8 mouse cellular contexts compared by ENCODE assay signal in the genomic region with DNA sequence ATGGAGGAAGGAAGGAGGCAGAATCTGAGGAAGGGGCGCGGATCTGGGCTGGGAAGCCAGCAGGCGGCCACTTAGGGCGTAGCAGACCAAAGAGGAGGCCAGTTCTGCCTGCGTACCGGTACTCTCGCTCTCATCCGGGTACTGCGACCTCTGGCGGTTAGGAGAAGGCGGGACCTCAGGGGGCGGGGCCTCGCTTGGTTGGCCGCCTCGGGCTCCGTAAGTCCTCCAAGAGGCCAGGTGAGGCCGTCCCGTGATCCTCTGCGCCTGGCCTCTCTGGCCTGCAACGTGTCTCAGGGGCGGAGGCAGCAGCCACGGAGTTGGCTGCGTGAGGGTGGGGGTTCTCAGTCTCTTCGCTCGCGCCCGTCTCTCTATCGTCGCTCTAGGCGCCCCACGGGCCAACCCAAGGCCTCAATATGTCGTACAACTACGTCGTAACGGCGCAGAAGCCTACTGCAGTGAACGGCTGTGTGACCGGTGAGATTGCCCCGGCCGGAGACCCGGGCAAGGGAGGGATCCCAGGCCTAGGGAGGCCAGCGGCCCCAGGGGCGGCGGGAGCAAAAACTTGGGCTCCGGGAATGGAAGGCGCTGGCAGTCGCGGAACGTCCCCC. TPM values are rescaled to one million over a fixed set of nuclear protein-coding genes. Genes with fewer than 3 reads are reported as not detected.
DNase-seq lines count a peak whose midpoint lies in the region; ATAC-seq and TF ChIP-seq lines count a peak whose summit lies in the region.

Gene Ddb1, plus strand, starts transcription at position 35 of the 608 bp plus-strand sequence.
Gene Tkfc, minus strand, starts transcription at position 362 of the 608 bp plus-strand sequence.

- peak; percentile 6 to 45 (median 44); a peak in 5 of 6 replicates for TF ChIP-seq CTCF in MEL (IDR thresholded peaks at IDR 0.05 in 2 of 3, conservative IDR thresholded peaks at IDR 0.05 in 1 of 3; ENCODE audit: control insufficient read depth in 1 of 3, insufficient read depth in 1 of 3, low read depth in 2 of 3, low read length in 3 of 3, poor library complexity in 1 of 3, severe bottlenecking in 1 of 3)
- TF ChIP-seq CTCF in cerebellum, adult 2 months (IDR thresholded peaks at IDR 0.05; ENCODE audit: borderline replicate concordance, insufficient read depth, low read depth, low read length) = peak; percentile 35; the same call in 1 of the 2 replicates

- H3K9me3 ChIP-seq in MEL (replicated peaks; ENCODE audit: insufficient read depth, low read length) = no peaks in the 10 kb centered on the region
- no peaks in the 10 kb centered on the region for H3K9me3 ChIP-seq in lung, embryonic 16.5 days (ENCODE audit: control insufficient read depth, low read length)

- peaks cover 8 to 19% of the 10 kb centered on the region in 2 experiments for H3K4me1 ChIP-seq in MEL (ENCODE audit: control insufficient read depth in 1 of 2, insufficient read depth in 2 of 2, low read length in 2 of 2)
- peaks cover 8% of the 10 kb centered on the region; the same call in 1 of the 2 replicates for H3K4me1 ChIP-seq in cerebellum, adult 2 months (ENCODE audit: control insufficient read depth, insufficient read depth, low read length)
- peaks cover 17% of the 10 kb centered on the region for H3K4me1 ChIP-seq in lung, embryonic 16.5 days (replicated peaks; ENCODE audit: control insufficient read depth, insufficient read depth, low read length)

- H3K27ac ChIP-seq in MEL (ENCODE audit: control insufficient read depth, low read depth, low read length) = peak within 1 kb of the TSS; percentile 84
- peak within 1 kb of the TSS; percentile 83 for H3K27ac ChIP-seq in cerebellum, adult 2 months (ENCODE audit: insufficient read depth, low read length)
- peak within 1 kb of the TSS; percentile 95 for H3K27ac ChIP-seq in lung, embryonic 16.5 days (ENCODE audit: low read length)

- peak in 1 of 2 experiments; percentile 37; a peak in 1 of 4 replicates for TF ChIP-seq EP300 in MEL (IDR thresholded peaks at IDR 0.05; ENCODE audit: low read depth in 1 of 2, low read length in 2 of 2)

- H3K27me3 ChIP-seq in MEL (ENCODE audit: control insufficient read depth in 1 of 2, insufficient read depth in 2 of 2, low read length in 2 of 2) = no peaks in the 10 kb centered on the region
- no peaks in the 10 kb centered on the region for H3K27me3 ChIP-seq in cerebellum, adult 2 months (ENCODE audit: control insufficient read depth, insufficient read depth, low read length)
- H3K27me3 ChIP-seq in lung, embryonic 16.5 days (ENCODE audit: control insufficient read depth, insufficient read depth, low read depth, low read length) = no peaks in the 10 kb centered on the region

- peaks cover 33% of the 10 kb centered on the region for H3K79me2 ChIP-seq in MEL (ENCODE audit: control insufficient read depth, insufficient read depth, low read length, poor library complexity)

- peak within 1 kb of the TSS; percentile 72 to 94 for H3K4me3 ChIP-seq in MEL (ENCODE audit: control insufficient read depth in 1 of 2, insufficient read depth in 1 of 2, low read depth in 2 of 2, low read length in 2 of 2)
- H3K4me3 ChIP-seq in cerebellum, adult 2 months (replicated peaks; ENCODE audit: insufficient read depth, low read depth, low read length) = peak within 1 kb of the TSS; percentile 86
- H3K4me3 ChIP-seq in lung, embryonic 16.5 days (ENCODE audit: low read length) = peak within 1 kb of the TSS; percentile 97

- DNase-seq in MEL (ENCODE audit: low read depth, low spot score) = peak; percentile 99
- DNase-seq in cerebellum, adult 2 months = peak; percentile 99
- DNase-seq in forelimb bud, embryonic 11.5 days (ENCODE audit: low read depth, low spot score) = peak; percentile 99
- DNase-seq in layer of hippocampus, adult 9-10 months (ENCODE audit: low spot score) = peak; percentile 98
- DNase-seq in ovary, postnatal 10 days (ENCODE audit: low spot score) = peak; percentile 96
- peak; percentile 99 for DNase-seq in thymus, postnatal 10 days (ENCODE audit: low spot score in 2 of 2)

- peak; percentile 91 to 93 for ATAC-seq in hematopoietic stem cell, adult 5-6 weeks (replicated peaks in 1 of 2; ENCODE audit: insufficient read depth in 1 of 2, low FRiP score in 2 of 2, low TSS enrichment in 1 of 2, low read depth in 1 of 2, poor library complexity in 2 of 2, severe bottlenecking in 2 of 2)
- peak; percentile 98 for ATAC-seq in lung, embryonic 16.5 days (ENCODE audit: low read depth)

- peak within 1 kb of the TSS; percentile 97 for H3K9ac ChIP-seq in MEL (ENCODE audit: control insufficient read depth, low read depth, low read length, poor library complexity, severe bottlenecking)
- peak within 1 kb of the TSS; percentile 94 for H3K9ac ChIP-seq in lung, embryonic 16.5 days (ENCODE audit: low read length)

- TF ChIP-seq POLR2A in MEL (IDR thresholded peaks at IDR 0.05; ENCODE audit: control insufficient read depth in 1 of 2, insufficient read depth in 1 of 2, low read depth in 1 of 2, low read length in 2 of 2, poor library complexity in 1 of 2) = peak; percentile 96 to 97
- peak; percentile 96 for TF ChIP-seq POLR2A in cerebellum, adult 2 months (IDR thresholded peaks at IDR 0.05; ENCODE audit: borderline replicate concordance, insufficient read depth, low read length)

- peaks cover 22 to 23% of the 10 kb centered on the region in 2 experiments for H3K36me3 ChIP-seq in MEL (ENCODE audit: control insufficient read depth in 1 of 2, insufficient read depth in 2 of 2, low read length in 2 of 2)
- H3K36me3 ChIP-seq in lung, embryonic 16.5 days (ENCODE audit: control insufficient read depth, insufficient read depth, low read length) = peaks cover 15% of the 10 kb centered on the region

- no peak for TF ChIP-seq RAD21 in MEL (IDR thresholded peaks at IDR 0.05; ENCODE audit: low read depth, low read length)

- under 1% methylated on average over 49 of the region's 49 CpGs for WGBS in cerebellum, adult 2 months
- WGBS in lung, embryonic 16.5 days = under 1% methylated on average over 49 of the region's 49 CpGs

- H3K4me2 ChIP-seq in lung, embryonic 16.5 days (ENCODE audit: low read depth, low read length) = peak within 1 kb of the TSS; percentile 66

TF ChIP-seq in MEL, 35 proteins besides CTCF, POLR2A, EP300 and RAD21 (continues in another document):
- TF ChIP-seq POLR2AphosphoS2 (IDR thresholded peaks at IDR 0.05; ENCODE audit: low read length) (peak; percentile 89), KAT2A (conservative IDR thresholded peaks at IDR 0.05; ENCODE audit: low read depth, low read length) (peak; percentile 83), NRF1 (IDR thresholded peaks at IDR 0.05; ENCODE audit: insufficient read depth, low read depth, low read length, poor library complexity, severe bottlenecking) (no peak; the same call in 1 of the 2 replicates), USF2 (IDR thresholded peaks at IDR 0.05; ENCODE audit: borderline replicate concordance in 1 of 2, insufficient read depth in 1 of 2, low read depth in 1 of 2, low read length in 2 of 2) (no peak), POLR2AphosphoS5 (IDR thresholded peaks at IDR 0.05; ENCODE audit: borderline replicate concordance, low read depth, low read length) (no peak), TAL1 (IDR thresholded peaks at IDR 0.05; ENCODE audit: low read length) (no peak), TCF12 (IDR thresholded peaks at IDR 0.05; ENCODE audit: low read depth, low read length) (peak; percentile 77), GABPA (IDR thresholded peaks at IDR 0.05; ENCODE audit: low read depth, low read length) (no peak), MYC (IDR thresholded peaks at IDR 0.05; ENCODE audit: low read depth, low read length) (peak; percentile 72), MAFK (IDR thresholded peaks at IDR 0.05; ENCODE audit: borderline replicate concordance, low read depth, low read length) (no peak), MYB (IDR thresholded peaks at IDR 0.05; ENCODE audit: low read depth, low read length) (peak; percentile 92), HCFC1 (IDR thresholded peaks at IDR 0.05; ENCODE audit: low read depth, low read length) (peak; percentile 94), CHD1 (IDR thresholded peaks at IDR 0.05; ENCODE audit: low read depth, low read length) (no peak), CHD2 (IDR thresholded peaks at IDR 0.05; ENCODE audit: low read length) (no peak), NELFE (IDR thresholded peaks at IDR 0.05; ENCODE audit: low read depth, low read length) (peak; percentile 92), BHLHE40 (IDR thresholded peaks at IDR 0.05; ENCODE audit: borderline replicate concordance, low read depth, low read length) (no peak), SIN3A (IDR thresholded peaks at IDR 0.05; ENCODE audit: low read length) (peak; percentile 98), ZNF384 (IDR thresholded peaks at IDR 0.05; ENCODE audit: low read depth, low read length) (no peak), JUND (IDR thresholded peaks at IDR 0.05; ENCODE audit: low read depth, low read length) (no peak), ZMIZ1 (IDR thresholded peaks at IDR 0.05; ENCODE audit: low read depth, low read length) (peak; percentile 89), ELF1 (IDR thresholded peaks at IDR 0.05; ENCODE audit: low read depth, low read length) (peak; percentile 73), MAX (IDR thresholded peaks at IDR 0.05; ENCODE audit: low read length) (peak; percentile 83), USF1 (IDR thresholded peaks at IDR 0.05; ENCODE audit: low read depth, low read length) (peak; percentile 80), MEF2A (IDR thresholded peaks at IDR 0.05; ENCODE audit: extremely low read depth, insufficient replicate concordance, low read depth, low read length, poor library complexity, severe bottlenecking) (0 out of 2 replicates have a peak, but pooled peaks have one; percentile 24), RCOR1 (IDR thresholded peaks at IDR 0.05; ENCODE audit: low read depth, low read length) (no peak), E2F4 (IDR thresholded peaks at IDR 0.05; ENCODE audit: borderline replicate concordance, low read depth, low read length) (no peak)

RNA-seq across cellular contexts. Expression of gene Ddb1, which starts in this region (rescaled TPM):
- 363 and 365 TPM in 2 replicates for total RNA-seq in MEL (2012; rRNA removed)
- polyA plus RNA-seq in MEL (2012; ENCODE audit: insufficient read depth in 1 of 2, insufficient read length in 2 of 2, low read depth in 1 of 2, low replicate concordance in 2 of 2, missing spikeins in 1 of 2) = 100 to 1,000 TPM; 116 to 459 TPM
- 148 and 150 TPM in 2 replicates for polyA plus RNA-seq in cerebellum, adult 2 months (2012; rRNA removed)
- total RNA-seq in hematopoietic stem cell, adult 5-6 weeks (2017) = 373 and 377 TPM in 2 replicates
- 348 and 364 TPM in 2 replicates for polyA plus RNA-seq in lung, embryonic 16.5 days (2015; fragmentation: Nextera tagmentation; extraction: Ambion mirVana)

RNA-seq across cellular contexts. Expression of gene Tkfc, which starts in this region (rescaled TPM):
- 3.6 and 3.7 TPM in 2 replicates for total RNA-seq in MEL (2012; rRNA removed)
- 10 to 100 TPM in 1 of 2 experiments, not detected in 1; 12.8 TPM for polyA plus RNA-seq in MEL (2012; ENCODE audit: insufficient read depth in 1 of 2, insufficient read length in 2 of 2, low read depth in 1 of 2, low replicate concordance in 2 of 2, missing spikeins in 1 of 2)
- 12.2 and 14.4 TPM in 2 replicates for polyA plus RNA-seq in cerebellum, adult 2 months (2012; rRNA removed)
- 4.0 and 7.3 TPM in 2 replicates for total RNA-seq in hematopoietic stem cell, adult 5-6 weeks (2017)
- 16.7 and 16.9 TPM in 2 replicates for polyA plus RNA-seq in lung, embryonic 16.5 days (2015; fragmentation: Nextera tagmentation; extraction: Ambion mirVana)

Comparison
In these comparisons a context has a peak if more than half of its experiments do, and no peak if none do; other contexts are left out.
1. Peak in every context shown above with its lines: DNase-seq, ATAC-seq, H3K4me3 ChIP-seq and H3K27ac ChIP-seq.